Mouse (Mus musculus) liver, embryonic 13.5 days (tissue): ENCODE results near the gene Prkce. TPM values are rescaled to one million over a fixed set of nuclear protein-coding genes. Genes with fewer than 3 reads are reported as not detected.

Experiments used
- ATAC-seq: fragments of 200-750 bp; cut with Nextera tagmentation; 2 replicates; pipeline ENCODE4 v1.8.0; 2017; ENCODE audit warnings: low read depth, mild to moderate bottlenecking, moderate number of reproducible peaks, moderate library complexity
- DNase-seq: peaks from one replicate; pipeline ENCODE4 v3.0.0; 2022
- H3K27ac ChIP-seq: fragments of 300-500 bp; sonication (generic); 2 replicates; pipeline ENCODE4 v1.5.1; 2015; ENCODE audit warnings: moderate library complexity, mild to moderate bottlenecking, inconsistent platforms
- H3K27me3 ChIP-seq: fragments of 300-500 bp; sonication (generic); 2 replicates; pipeline ENCODE4 v1.6.1; 2015; ENCODE audit warnings: mild to moderate bottlenecking, inconsistent platforms
- H3K36me3 ChIP-seq: fragments of 300-500 bp; sonication (generic); 2 replicates; pipeline ENCODE4 v1.6.1; 2015; ENCODE audit warnings: mild to moderate bottlenecking, inconsistent platforms
- H3K4me1 ChIP-seq: fragments of 300-500 bp; sonication (generic); replicated peaks from 2 replicates; pipeline ENCODE4 v1.6.1; 2015; ENCODE audit warnings: inconsistent platforms
- H3K4me2 ChIP-seq: fragments of 300-500 bp; sonication (generic); 2 replicates; pipeline ENCODE4 v1.6.1; 2015; ENCODE audit warnings: inconsistent platforms, mild to moderate bottlenecking, moderate library complexity
- H3K4me3 ChIP-seq: fragments of 300-500 bp; sonication (generic); replicated peaks from 2 replicates; pipeline ENCODE4 v1.5.1; 2015; ENCODE audit warnings: mild to moderate bottlenecking, inconsistent platforms
- H3K9ac ChIP-seq: fragments of 300-500 bp; sonication (generic); 2 replicates; pipeline ENCODE4 v1.6.1; 2015; ENCODE audit warnings: mild to moderate bottlenecking, inconsistent platforms
- H3K9me3 ChIP-seq: fragments of 300-500 bp; sonication (generic); replicated peaks from 2 replicates; pipeline ENCODE4 v1.6.1; 2016; ENCODE audit warnings: inconsistent platforms
- WGBS: fragments of 180-500 bp; shearing (Covaris S2); methylation state at CpG from one replicate; pipeline ENCODE4 v1.1.7; 2015; ENCODE audit not compliant: insufficient replicate concordance; 5-methylcytosine and 5-hydroxymethylcytosine counted together
- polyA plus RNA-seq: library from polyadenylated mRNA; unstranded; fragments of >200 nt; fragmentation: Nextera tagmentation; extraction: Ambion mirVana; gene quantifications from 2 replicates; pipeline ENCODE4 v1.2.1, GENCODE M21; 2015

Gene Prkce
- polyA plus RNA-seq, 1 experiment from 2014 or later: 0.90 TPM

DNA sequence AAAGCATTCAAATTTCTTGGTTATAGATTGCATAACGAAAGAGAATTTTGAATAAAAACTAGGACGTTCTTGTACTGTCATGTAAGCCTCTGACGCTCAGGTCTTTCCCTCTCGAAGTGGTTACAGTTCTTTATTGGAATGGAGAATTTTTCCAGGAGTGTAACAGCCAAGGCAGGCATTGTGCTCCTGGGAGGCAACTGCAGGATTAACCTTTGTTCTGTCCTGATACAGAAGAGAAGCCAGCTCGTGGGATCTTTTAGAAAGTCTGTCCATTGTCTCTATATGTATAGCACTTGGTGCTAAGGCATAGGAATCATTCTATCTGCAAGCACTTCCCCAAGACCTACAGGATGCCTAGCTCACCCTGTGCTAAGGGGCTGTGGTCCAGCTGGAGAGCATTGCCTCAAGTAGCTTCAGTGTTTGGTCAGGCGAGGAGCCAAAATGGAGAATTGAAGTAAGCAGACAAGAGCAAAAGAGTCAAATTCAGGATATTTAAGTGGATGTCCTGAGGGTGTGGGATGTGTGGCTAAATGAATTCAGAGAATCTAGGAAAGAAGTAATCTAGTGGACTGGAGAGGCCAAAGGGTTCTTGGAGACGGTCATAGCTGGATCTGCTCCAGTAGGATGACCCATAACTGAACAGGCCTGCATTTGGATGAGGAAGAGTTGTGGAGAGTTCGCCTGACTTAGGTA lies 240.5 kb downstream of the Prkce start:
- H3K4me3 ChIP-seq: no peak overlapping the region
- no peak overlapping the region for H3K9ac ChIP-seq
- H3K27me3 ChIP-seq: no peaks in the 10 kb centered on the region
- no peak overlapping the region for H3K4me2 ChIP-seq
- H3K27ac ChIP-seq: no peak overlapping the region
- WGBS: 67% methylated on average over 8 of the region's 8 CpGs
- no peaks in the 10 kb centered on the region for H3K36me3 ChIP-seq
- H3K4me1 ChIP-seq: peaks cover 17% of the 10 kb centered on the region
- no peak for DNase-seq
- H3K9me3 ChIP-seq: no peaks in the 10 kb centered on the region
- ATAC-seq: no peak

DNA sequence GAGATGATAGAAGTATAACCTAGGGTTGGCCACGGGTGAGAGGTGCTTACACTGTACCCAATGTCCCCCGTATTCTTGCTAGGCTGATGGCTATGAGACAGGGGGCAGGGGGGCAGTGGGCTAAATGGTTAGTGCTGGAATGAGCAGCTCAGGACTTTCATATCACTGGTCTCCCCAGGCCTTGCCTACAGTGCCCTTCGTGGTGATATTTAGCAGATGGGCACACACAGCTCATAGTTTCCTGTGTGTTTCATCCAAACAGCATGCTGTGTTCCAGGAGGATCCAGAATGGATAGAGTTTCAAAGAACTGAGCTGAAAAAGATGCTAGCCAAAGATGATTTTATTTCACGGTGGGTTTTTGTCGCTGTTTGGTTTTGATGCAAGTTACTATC lies 241.0 kb downstream of the Prkce start:
- ATAC-seq (no peak), DNase-seq (no peak)
- no peaks in the 10 kb centered on the region for H3K9me3 ChIP-seq
- no peaks in the 10 kb centered on the region for H3K36me3 ChIP-seq
- 71% methylated on average over 5 of the region's 5 CpGs for WGBS
- no peaks in the 10 kb centered on the region for H3K27me3 ChIP-seq
- no peak overlapping the region for H3K27ac ChIP-seq
- H3K4me2 ChIP-seq: no peak overlapping the region
- no peak overlapping the region for H3K4me3 ChIP-seq
- H3K4me1 ChIP-seq: peaks cover 17% of the 10 kb centered on the region
- no peak overlapping the region for H3K9ac ChIP-seq

DNA sequence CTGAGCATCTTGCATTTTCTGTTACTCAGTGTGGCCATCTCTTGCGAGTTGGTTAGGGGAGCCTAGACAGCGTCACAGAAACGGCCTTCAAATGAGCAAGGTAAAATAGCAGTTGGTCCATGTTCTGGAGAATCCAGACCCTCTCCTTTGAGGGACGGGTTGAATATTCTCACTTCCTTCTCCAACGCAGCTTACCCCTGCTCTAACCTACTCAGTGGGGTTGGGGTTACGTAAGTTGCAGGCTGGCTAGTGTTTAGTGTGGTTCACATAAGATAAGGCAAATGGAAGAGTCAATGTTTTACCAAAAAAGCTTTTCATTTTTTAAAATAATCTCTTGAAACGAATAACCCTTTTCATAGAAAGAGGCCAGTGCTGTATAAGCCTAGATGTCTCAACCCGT lies 241.9 kb downstream of the Prkce start:
- no peaks in the 10 kb centered on the region for H3K36me3 ChIP-seq
- H3K4me3 ChIP-seq: no peak overlapping the region
- no peak for DNase-seq
- H3K4me1 ChIP-seq: peaks cover 14% of the 10 kb centered on the region
- 56% methylated on average over 8 of the region's 8 CpGs for WGBS
- H3K27me3 ChIP-seq: no peaks in the 10 kb centered on the region
- no peak overlapping the region for H3K9ac ChIP-seq
- no peaks in the 10 kb centered on the region for H3K9me3 ChIP-seq
- H3K4me2 ChIP-seq: no peak overlapping the region
- ATAC-seq: no peak
- no peak overlapping the region for H3K27ac ChIP-seq

DNA sequence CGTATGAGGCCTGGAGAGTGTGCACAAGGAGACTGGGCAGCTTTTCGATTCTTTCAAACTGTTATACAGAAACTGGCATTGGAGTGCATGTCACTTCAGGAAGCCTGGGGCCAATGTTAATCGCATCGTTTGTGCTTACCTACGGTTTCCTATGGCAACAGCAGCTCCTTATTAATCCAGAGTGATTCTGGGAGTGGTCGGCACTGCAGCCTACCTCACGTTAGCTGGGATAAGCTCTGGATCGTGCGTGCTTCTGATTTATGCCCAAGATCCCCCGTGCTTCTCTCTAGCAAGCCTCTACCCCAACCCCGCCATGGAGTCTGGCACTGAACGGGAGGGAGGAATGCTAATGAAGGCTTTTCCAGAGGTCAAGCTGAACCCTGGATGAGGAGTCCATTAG lies 242.9 kb downstream of the Prkce start:
- Histone ChIP-seq H3K4me3 (no peak overlapping the region), H3K4me1 (peaks cover 4% of the 10 kb centered on the region), H3K27me3 (no peaks in the 10 kb centered on the region), H3K36me3 (no peaks in the 10 kb centered on the region), H3K9me3 (no peaks in the 10 kb centered on the region), H3K9ac (no peak overlapping the region), H3K4me2 (no peak overlapping the region), H3K27ac (no peak overlapping the region)
- DNase-seq: no peak
- 83% methylated on average over 12 of the region's 12 CpGs for WGBS
- ATAC-seq: no peak

DNA sequence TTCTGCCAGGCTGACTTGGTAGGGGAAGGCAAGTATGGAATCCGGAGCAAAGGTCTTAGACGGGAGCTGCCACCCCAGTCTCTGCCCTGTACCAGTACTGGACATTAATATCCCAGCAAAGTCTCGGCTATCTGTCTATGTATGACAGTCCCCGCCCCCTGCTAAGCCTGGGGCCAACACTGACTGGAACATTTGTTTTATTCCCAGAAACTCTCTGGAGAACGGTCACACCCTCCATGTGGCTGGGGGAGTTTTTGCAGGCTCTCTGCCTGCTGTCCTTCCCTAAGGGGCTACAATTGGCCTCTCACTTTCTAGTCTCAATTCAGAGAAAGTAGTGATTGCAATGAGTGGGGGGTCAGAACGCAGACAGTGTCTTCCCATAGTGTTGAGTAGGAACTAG lies 244.6 kb downstream of the Prkce start:
- ATAC-seq (no peak), DNase-seq (no peak)
- Histone ChIP-seq H3K27ac (no peak overlapping the region), H3K9ac (no peak overlapping the region), H3K9me3 (no peaks in the 10 kb centered on the region), H3K27me3 (no peaks in the 10 kb centered on the region), H3K4me1 (no peaks in the 10 kb centered on the region; the same call in 1 of the 2 replicates), H3K4me2 (no peak overlapping the region), H3K36me3 (no peaks in the 10 kb centered on the region), H3K4me3 (no peak overlapping the region)
- WGBS: 65% methylated on average over 6 of the region's 6 CpGs

DNA sequence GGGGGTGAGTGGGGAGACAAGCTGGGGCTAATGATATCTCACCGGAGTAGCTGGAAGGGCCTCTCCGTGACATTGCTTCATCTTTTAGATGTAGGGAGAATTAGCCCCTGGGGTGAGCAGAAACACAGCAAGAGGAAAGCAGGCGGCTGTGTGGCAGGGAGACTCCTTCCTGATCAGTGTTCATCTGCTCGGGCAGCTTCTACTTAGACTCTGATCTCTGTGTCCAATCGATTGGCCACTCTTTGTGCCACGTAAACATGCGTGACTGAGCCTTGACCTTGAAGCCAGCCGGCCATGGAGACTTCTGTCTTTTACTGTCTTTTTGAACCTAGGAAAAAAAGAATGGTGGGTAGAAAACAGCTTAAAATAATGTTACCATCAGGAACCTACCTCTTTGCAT lies 247.0 kb downstream of the Prkce start:
- Histone ChIP-seq H3K4me2 (no peak overlapping the region), H3K9me3 (no peaks in the 10 kb centered on the region), H3K9ac (no peak overlapping the region), H3K36me3 (no peaks in the 10 kb centered on the region), H3K4me3 (no peak overlapping the region), H3K27me3 (no peaks in the 10 kb centered on the region), H3K27ac (no peak overlapping the region), H3K4me1 (no peaks in the 10 kb centered on the region; the same call in 1 of the 2 replicates)
- 72% methylated on average over 8 of the region's 8 CpGs for WGBS
- DNase-seq (no peak), ATAC-seq (no peak)

DNA sequence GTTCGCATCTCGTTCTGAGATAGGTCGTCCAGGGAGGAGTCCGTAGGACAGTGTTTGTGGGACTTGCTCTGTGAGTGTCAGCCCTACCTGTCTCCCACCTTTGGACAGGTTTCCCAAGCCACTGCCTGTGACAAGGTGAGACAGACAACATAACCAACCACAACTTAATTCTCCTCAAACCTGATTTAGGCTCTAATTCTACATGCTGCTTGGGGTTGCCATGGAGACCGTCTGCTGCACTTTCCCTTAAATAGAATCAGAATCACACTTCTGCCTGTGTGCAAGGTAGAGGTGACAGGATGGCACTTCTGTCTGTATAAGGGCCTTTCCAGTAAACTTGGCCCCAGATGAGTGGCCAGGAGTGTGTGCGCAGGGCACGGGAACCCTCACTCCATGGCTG lies 248.4 kb downstream of the Prkce start:
- H3K9ac ChIP-seq: no peak overlapping the region
- ATAC-seq (no peak), DNase-seq (no peak)
- H3K27me3 ChIP-seq: no peaks in the 10 kb centered on the region
- no peak overlapping the region for H3K4me2 ChIP-seq
- 80% methylated on average over 7 of the region's 7 CpGs for WGBS
- no peaks in the 10 kb centered on the region for H3K9me3 ChIP-seq
- no peaks in the 10 kb centered on the region for H3K4me1 ChIP-seq
- no peak overlapping the region for H3K4me3 ChIP-seq
- H3K27ac ChIP-seq: no peak overlapping the region
- H3K36me3 ChIP-seq: no peaks in the 10 kb centered on the region

DNA sequence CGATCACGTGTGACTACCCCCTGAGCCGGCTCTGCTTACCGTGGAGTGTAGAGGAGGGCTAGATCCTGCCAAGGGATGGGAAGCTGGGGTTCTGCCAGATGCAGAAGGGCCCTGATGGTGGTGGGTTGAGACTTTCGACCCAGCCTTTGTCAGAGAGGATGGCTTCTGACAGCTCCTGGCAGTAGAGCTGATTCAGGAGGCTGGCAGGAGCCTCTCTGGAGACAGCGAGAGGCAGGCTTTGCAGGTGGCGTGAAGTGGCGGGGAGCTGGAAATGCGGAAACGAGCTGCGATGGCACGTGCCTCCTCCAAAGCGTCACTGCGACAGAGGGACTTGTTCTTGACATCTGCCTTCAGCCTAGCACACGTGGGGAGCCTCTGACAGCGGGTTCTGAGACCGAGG lies 250.7 kb downstream of the Prkce start:
- ATAC-seq: no peak
- no peak overlapping the region for H3K4me2 ChIP-seq
- no peak for DNase-seq
- H3K27me3 ChIP-seq: no peaks in the 10 kb centered on the region
- no peaks in the 10 kb centered on the region for H3K4me1 ChIP-seq
- no peaks in the 10 kb centered on the region for H3K36me3 ChIP-seq
- no peak overlapping the region for H3K27ac ChIP-seq
- no peak overlapping the region for H3K4me3 ChIP-seq
- no peak overlapping the region for H3K9ac ChIP-seq
- 69% methylated on average over 17 of the region's 17 CpGs for WGBS
- no peaks in the 10 kb centered on the region for H3K9me3 ChIP-seq

DNA sequence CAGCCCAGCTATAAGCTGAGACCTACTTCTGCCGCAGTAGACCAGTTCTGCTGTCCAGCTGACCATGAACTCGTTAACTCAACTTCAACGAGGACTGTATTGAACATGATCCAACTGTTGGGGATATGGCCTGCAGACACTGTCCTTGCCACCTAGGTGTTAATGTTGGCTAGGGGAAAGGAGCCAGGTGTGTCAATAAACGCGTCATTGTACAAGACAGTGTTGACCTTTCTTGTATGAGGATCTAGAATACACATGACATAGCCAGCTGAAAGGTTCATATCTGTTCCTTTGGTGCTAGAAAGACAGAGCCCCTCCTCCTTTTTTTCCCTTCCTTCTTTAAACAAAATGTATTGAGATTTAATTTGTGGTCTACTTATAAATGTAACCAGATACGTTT lies 251.6 kb downstream of the Prkce start:
- H3K36me3 ChIP-seq: no peaks in the 10 kb centered on the region
- 73% methylated on average over 6 of the region's 6 CpGs for WGBS
- no peak for DNase-seq

DNA sequence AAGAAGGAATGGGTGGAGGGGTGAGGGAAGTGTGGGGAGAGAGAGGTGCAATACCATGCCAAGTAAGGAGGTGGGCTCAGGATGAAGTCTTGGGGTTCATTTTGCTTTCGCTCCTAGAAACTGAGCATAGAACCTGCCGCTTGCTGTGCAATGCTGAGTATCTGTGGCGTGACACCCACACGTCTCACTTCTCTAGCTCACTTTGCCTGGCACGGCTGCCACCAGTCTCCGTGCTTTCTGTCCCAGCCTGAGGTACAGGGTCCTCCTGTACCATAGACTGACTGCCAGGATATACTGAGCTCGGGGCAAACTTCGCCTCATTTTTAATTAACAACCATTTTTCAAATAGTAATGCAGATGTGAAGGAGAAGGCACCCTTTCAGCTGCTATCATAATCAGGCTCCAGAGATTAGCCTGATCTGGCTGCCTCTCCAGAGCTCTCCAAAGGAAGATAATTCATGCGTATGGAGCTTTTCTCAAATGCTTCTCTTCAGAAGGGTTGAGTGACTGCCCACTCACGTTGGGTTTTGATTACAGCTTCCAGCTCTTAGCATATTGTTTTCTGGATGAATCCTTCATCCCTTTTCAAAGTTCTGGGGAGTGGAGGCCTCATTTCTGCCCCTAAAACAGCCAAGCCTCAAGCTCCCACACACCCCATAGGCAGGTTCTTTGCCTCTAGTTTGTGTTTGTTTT lies 253.2 kb downstream of the Prkce start:
- Histone ChIP-seq H3K27ac (no peak overlapping the region), H3K4me1 (no peaks in the 10 kb centered on the region), H3K9ac (no peak overlapping the region), H3K36me3 (no peaks in the 10 kb centered on the region), H3K4me2 (no peak overlapping the region), H3K4me3 (no peak overlapping the region), H3K9me3 (no peaks in the 10 kb centered on the region), H3K27me3 (no peaks in the 10 kb centered on the region)
- ATAC-seq (no peak), DNase-seq (no peak)
- 68% methylated on average over 10 of the region's 10 CpGs for WGBS

More for the DNA sequence above, 251.6 kb downstream of the Prkce start:
- Histone ChIP-seq H3K27me3 (no peaks in the 10 kb centered on the region), H3K4me3 (no peak overlapping the region), H3K4me1 (no peaks in the 10 kb centered on the region), H3K9ac (no peak overlapping the region), H3K4me2 (no peak overlapping the region), H3K27ac (no peak overlapping the region), H3K9me3 (no peaks in the 10 kb centered on the region)
- no peak for ATAC-seq

DNA sequence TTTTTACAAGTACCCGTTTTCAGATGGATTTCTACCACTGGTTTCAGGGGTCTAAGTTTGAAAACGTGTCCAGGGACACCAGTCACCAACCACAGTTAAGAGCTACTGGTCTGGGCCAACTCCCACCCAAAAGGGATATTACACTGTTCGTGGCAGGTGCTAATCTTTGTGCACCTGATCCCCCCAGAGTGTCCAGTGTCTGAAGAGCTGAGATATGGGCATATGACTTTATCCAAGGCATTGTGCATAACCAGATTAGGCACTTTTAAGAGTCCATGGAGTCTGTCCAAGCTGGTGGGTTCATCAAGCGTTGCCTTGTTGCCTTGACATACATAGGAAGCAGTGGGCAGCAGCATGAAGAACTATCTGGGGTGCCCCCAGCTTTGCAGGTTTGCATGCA lies 254.4 kb downstream of the Prkce start:
- WGBS: 21% methylated on average over 4 of the region's 4 CpGs
- Histone ChIP-seq H3K9ac (no peak overlapping the region), H3K9me3 (no peaks in the 10 kb centered on the region), H3K4me3 (no peak overlapping the region), H3K27ac (no peak overlapping the region), H3K4me1 (no peaks in the 10 kb centered on the region), H3K27me3 (no peaks in the 10 kb centered on the region), H3K36me3 (no peaks in the 10 kb centered on the region), H3K4me2 (no peak overlapping the region)
- ATAC-seq (no peak), DNase-seq (no peak)

DNA sequence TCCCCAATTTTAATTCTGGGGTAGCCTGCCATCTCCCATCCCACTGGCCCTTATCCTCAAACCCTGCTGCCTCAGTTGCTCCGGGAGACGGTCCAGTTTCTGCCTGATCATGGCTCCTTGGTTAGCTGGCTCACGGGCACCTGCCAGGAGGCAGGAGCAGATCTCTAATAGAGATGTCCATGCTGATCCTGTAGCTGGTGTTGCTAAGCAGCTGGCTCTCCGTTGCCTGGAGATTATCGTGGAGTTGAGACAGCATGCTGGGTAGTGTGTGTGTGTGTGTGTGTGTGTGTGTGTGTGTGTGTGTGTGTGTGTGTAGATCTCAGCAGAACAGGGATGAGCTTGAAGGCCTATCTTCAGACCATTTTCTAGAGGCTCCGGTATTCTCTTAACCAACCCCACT lies 262.3 kb downstream of the Prkce start:
- H3K36me3 ChIP-seq: no peaks in the 10 kb centered on the region
- ATAC-seq: no peak
- no peaks in the 10 kb centered on the region for H3K4me1 ChIP-seq
- H3K9ac ChIP-seq: no peak overlapping the region
- 65% methylated on average over 6 of the region's 6 CpGs for WGBS
- no peak for DNase-seq
- H3K27ac ChIP-seq: no peak overlapping the region
- no peaks in the 10 kb centered on the region for H3K27me3 ChIP-seq
- no peak overlapping the region for H3K4me2 ChIP-seq
- no peak overlapping the region for H3K4me3 ChIP-seq
- no peaks in the 10 kb centered on the region for H3K9me3 ChIP-seq
